ENCODE assay signal across 8 mouse cellular contexts in genomic region chr1:87098358-87098975, GRCm38 (mm10). TPM values are rescaled to one million over a fixed set of nuclear protein-coding genes. Genes with fewer than 3 reads are reported as not detected.
DNase-seq lines count a peak whose midpoint lies in the region; ATAC-seq and TF ChIP-seq lines count a peak whose summit lies in the region.

No protein-coding gene starts in this region.

- TF ChIP-seq RAD21 in CH12.LX (IDR thresholded peaks at IDR 0.05; ENCODE audit: low read depth, low read length), result peak; percentile 34

- no peak overlapping the region for H3K4me2 ChIP-seq in CH12.LX (ENCODE audit: insufficient read depth, low read depth, poor library complexity, severe bottlenecking)
- H3K4me2 ChIP-seq in heart, embryonic 15.5 days, result peak overlapping the region; percentile 46
- peak overlapping the region; percentile 27 for H3K4me2 ChIP-seq in kidney, postnatal 0 days (ENCODE audit: low read length)
- H3K4me2 ChIP-seq in liver, embryonic 14.5 days (ENCODE audit: low read depth), result no peak overlapping the region
- H3K4me2 ChIP-seq in neural tube, embryonic 12.5 days (replicated peaks), result peak overlapping the region; percentile 34

- H3K9ac ChIP-seq in CH12.LX (ENCODE audit: insufficient read depth, low read depth), result no peak overlapping the region
- H3K9ac ChIP-seq in heart, embryonic 15.5 days, result no peak overlapping the region
- H3K9ac ChIP-seq in kidney, postnatal 0 days (ENCODE audit: low read depth, low read length), result no peak overlapping the region
- no peak overlapping the region for H3K9ac ChIP-seq in liver, embryonic 14.5 days (replicated peaks)
- H3K9ac ChIP-seq in neural tube, embryonic 12.5 days, result no peak overlapping the region

- TF ChIP-seq CTCF in CH12.LX (conservative IDR thresholded peaks at IDR 0.05 in 1 of 2, IDR thresholded peaks at IDR 0.05 in 1 of 2; ENCODE audit: low read depth in 2 of 2, low read length in 2 of 2), result peak in 1 of 2 experiments; percentile 77; a peak in 2 of 4 replicates
- peak; percentile 81 for TF ChIP-seq CTCF in kidney, postnatal 0 days (IDR thresholded peaks at IDR 0.05; ENCODE audit: low read depth)
- TF ChIP-seq CTCF in liver, embryonic 14.5 days (IDR thresholded peaks at IDR 0.05; ENCODE audit: low read depth), result peak; percentile 85

- TF ChIP-seq POLR2A in CH12.LX (IDR thresholded peaks at IDR 0.05; ENCODE audit: low read depth, low read length), result no peak

- in situ Hi-C loops in CH12.LX (cut with MboI; ENCODE audit: low pct_ligation_motif_present, low pct_unique_long_range_greater_than_20kb, low sequenced_read_pairs), result no loop called here

- no peaks in the 10 kb centered on the region for H3K36me3 ChIP-seq in CH12.LX (replicated peaks in 1 of 2; ENCODE audit: control insufficient read depth in 1 of 2, insufficient read depth in 1 of 2, low read length in 1 of 2)
- H3K36me3 ChIP-seq in heart, embryonic 15.5 days, result no peaks in the 10 kb centered on the region
- H3K36me3 ChIP-seq in kidney, postnatal 0 days (ENCODE audit: insufficient read depth, low read length), result no peaks in the 10 kb centered on the region
- H3K36me3 ChIP-seq in liver, embryonic 14.5 days (replicated peaks; ENCODE audit: control insufficient read depth, insufficient read depth, low read depth), result no peaks in the 10 kb centered on the region
- H3K36me3 ChIP-seq in neural tube, embryonic 12.5 days, result no peaks in the 10 kb centered on the region

- dilution Hi-C loops in CH12.LX (cut with MboI; ENCODE audit: extremely low pct_ligation_motif_present, extremely low pct_unique_long_range_greater_than_20kb, low sequenced_read_pairs), result no loop called here

- no peaks in the 10 kb centered on the region for H3K79me2 ChIP-seq in CH12.LX (replicated peaks; ENCODE audit: control insufficient read depth, extremely low read depth, insufficient read depth, poor library complexity, severe bottlenecking)

- WGBS in heart, embryonic 15.5 days, result 13% methylated on average over 30 of the region's 30 CpGs
- WGBS in kidney, postnatal 0 days, result 15% methylated on average over 30 of the region's 30 CpGs
- WGBS in liver, embryonic 14.5 days (ENCODE audit: insufficient replicate concordance), result 12% methylated on average over 30 of the region's 30 CpGs
- WGBS in neural tube, embryonic 12.5 days, result 13% methylated on average over 30 of the region's 30 CpGs

- peak; percentile 51 for DNase-seq in CH12.LX (ENCODE audit: extremely low read depth)
- DNase-seq in adrenal gland, postnatal 4 days (ENCODE audit: low spot score in 2 of 2), result peak; percentile 55 to 64
- peak; percentile 67 for DNase-seq in kidney, postnatal 0 days (ENCODE audit: low spot score)
- peak in 1 of 3 experiments; percentile 7 for DNase-seq in liver, embryonic 14.5 days (ENCODE audit: low read depth in 3 of 3, low spot score in 3 of 3)
- peak; percentile 56 for DNase-seq in thymus, postnatal 14 days

- no peak overlapping the region for H3K27ac ChIP-seq in CH12.LX (ENCODE audit: insufficient read depth, low read depth)
- H3K27ac ChIP-seq in heart, embryonic 15.5 days, result no peak overlapping the region
- no peak overlapping the region for H3K27ac ChIP-seq in kidney, postnatal 0 days
- H3K27ac ChIP-seq in liver, embryonic 14.5 days, result no peak overlapping the region
- no peak overlapping the region for H3K27ac ChIP-seq in neural tube, embryonic 12.5 days

- 0 out of 2 replicates have a peak, but pooled peaks have one; percentile 59 for ATAC-seq in erythroblast, adult 5-6 weeks (replicated peaks; ENCODE audit: low FRiP score, poor library complexity, severe bottlenecking)
- peak; percentile 48 for ATAC-seq in heart, embryonic 15.5 days (replicated peaks; ENCODE audit: insufficient number of reproducible peaks, insufficient read depth, low FRiP score, low read depth)
- ATAC-seq in kidney, postnatal 0 days (replicated peaks; ENCODE audit: low FRiP score, low read depth), result peak; percentile 75
- ATAC-seq in liver, embryonic 14.5 days (ENCODE audit: insufficient read depth), result no peak
- ATAC-seq in neural tube, embryonic 12.5 days (ENCODE audit: low FRiP score, low read depth), result peak; percentile 86

- peaks cover 8 to 21% of the 10 kb centered on the region in 2 experiments; a peak in 3 of 4 replicates for H3K4me1 ChIP-seq in CH12.LX (ENCODE audit: control insufficient read depth in 1 of 2, insufficient read depth in 2 of 2)
- peaks cover 4% of the 10 kb centered on the region for H3K4me1 ChIP-seq in heart, embryonic 15.5 days (replicated peaks)
- no peaks in the 10 kb centered on the region for H3K4me1 ChIP-seq in kidney, postnatal 0 days (replicated peaks; ENCODE audit: insufficient read depth, low read length)
- H3K4me1 ChIP-seq in liver, embryonic 14.5 days (replicated peaks; ENCODE audit: control insufficient read depth in 2 of 2, insufficient read depth in 2 of 2, low read length in 1 of 2), result no peaks in the 10 kb centered on the region
- no peaks in the 10 kb centered on the region for H3K4me1 ChIP-seq in neural tube, embryonic 12.5 days

- TF ChIP-seq EP300 in CH12.LX (IDR thresholded peaks at IDR 0.05; ENCODE audit: low read length), result no peak
- TF ChIP-seq EP300 in liver, embryonic 14.5 days (IDR thresholded peaks at IDR 0.05; ENCODE audit: low read depth), result no peak

- no peaks in the 10 kb centered on the region for H3K9me3 ChIP-seq in CH12.LX (replicated peaks; ENCODE audit: low read length)
- H3K9me3 ChIP-seq in heart, embryonic 15.5 days (replicated peaks), result no peaks in the 10 kb centered on the region
- H3K9me3 ChIP-seq in kidney, postnatal 0 days (replicated peaks; ENCODE audit: low read length), result no peaks in the 10 kb centered on the region
- H3K9me3 ChIP-seq in liver, embryonic 14.5 days (ENCODE audit: control insufficient read depth, low read length), result no peaks in the 10 kb centered on the region
- H3K9me3 ChIP-seq in neural tube, embryonic 12.5 days, result no peaks in the 10 kb centered on the region

- H3K27me3 ChIP-seq in CH12.LX (replicated peaks), result peaks cover 51% of the 10 kb centered on the region
- H3K27me3 ChIP-seq in heart, embryonic 15.5 days, result peaks cover 32% of the 10 kb centered on the region
- no peaks in the 10 kb centered on the region for H3K27me3 ChIP-seq in kidney, postnatal 0 days (ENCODE audit: insufficient read depth, low read length)
- no peaks in the 10 kb centered on the region for H3K27me3 ChIP-seq in liver, embryonic 14.5 days (ENCODE audit: control insufficient read depth, insufficient read depth, low read length)
- peaks cover 6% of the 10 kb centered on the region for H3K27me3 ChIP-seq in neural tube, embryonic 12.5 days (replicated peaks)

- no peak overlapping the region for H3K4me3 ChIP-seq in CH12.LX (replicated peaks in 1 of 3; ENCODE audit: low read depth in 2 of 3, low read length in 2 of 3, poor library complexity in 1 of 3)
- 0 out of 2 replicates have a peak overlapping the region, but pooled peaks have one; percentile 20 for H3K4me3 ChIP-seq in heart, embryonic 15.5 days
- no peak overlapping the region for H3K4me3 ChIP-seq in kidney, postnatal 0 days (replicated peaks; ENCODE audit: low read depth, low read length)
- no peak overlapping the region for H3K4me3 ChIP-seq in liver, embryonic 14.5 days (ENCODE audit: insufficient read depth in 1 of 2, low read depth in 2 of 2, low read length in 2 of 2)
- no peak overlapping the region for H3K4me3 ChIP-seq in neural tube, embryonic 12.5 days

RNA-seq across cellular contexts. Expression of gene Alpi, which starts 2.9 kb away (rescaled TPM):
- total RNA-seq in CH12.LX (2012; rRNA removed) (not detected in 2 replicates), CH12.LX (2014; rRNA removed) (not detected in 2 replicates)
- polyA plus RNA-seq in CH12.LX (2012; ENCODE audit: insufficient read length, low read depth), result not detected in 2 replicates
- total RNA-seq in adrenal gland, postnatal 4 days (2021), result not detected
- not detected in 2 replicates for total RNA-seq in erythroblast, adult 5-6 weeks (2015; ENCODE audit: low replicate concordance)
- total RNA-seq in erythroblast, adult 5-6 weeks (2017; ENCODE audit: low replicate concordance), result not detected in 2 replicates
- polyA plus RNA-seq in heart, embryonic 15.5 days (2015; fragmentation: Nextera tagmentation; extraction: Ambion mirVana), result not detected in 2 replicates
- not detected in 2 replicates for polyA plus RNA-seq in kidney, postnatal 0 days (2015; fragmentation: Nextera tagmentation; extraction: Ambion mirVana)
- not detected in 2 replicates for polyA plus RNA-seq in liver, embryonic 14.5 days (2012; rRNA removed)
- not detected in 2 replicates for polyA plus RNA-seq in liver, embryonic 14.5 days (2014; fragmentation: Nextera tagmentation; extraction: Ambion mirVana)
- polyA plus RNA-seq in neural tube, embryonic 12.5 days (2016; fragmentation: Nextera tagmentation; extraction: Ambion mirVana), result not detected in 2 replicates

RNA-seq across cellular contexts. Expression of gene Alppl2, which starts 8.7 kb away (rescaled TPM):
- not detected in 2 replicates for total RNA-seq in CH12.LX (2012; rRNA removed)
- total RNA-seq in CH12.LX (2014; rRNA removed), result not detected in 2 replicates
- not detected in 2 replicates for polyA plus RNA-seq in CH12.LX (2012; ENCODE audit: insufficient read length, low read depth)
- total RNA-seq in adrenal gland, postnatal 4 days (2021), result not detected
- not detected in 2 replicates for total RNA-seq in erythroblast, adult 5-6 weeks (2015; ENCODE audit: low replicate concordance)
- total RNA-seq in erythroblast, adult 5-6 weeks (2017; ENCODE audit: low replicate concordance), result not detected in 2 replicates
- polyA plus RNA-seq in heart, embryonic 15.5 days (2015; fragmentation: Nextera tagmentation; extraction: Ambion mirVana), result not detected in 2 replicates
- polyA plus RNA-seq in kidney, postnatal 0 days (2015; fragmentation: Nextera tagmentation; extraction: Ambion mirVana), result not detected in 2 replicates
- not detected in 2 replicates for polyA plus RNA-seq in liver, embryonic 14.5 days (2012; rRNA removed)
- polyA plus RNA-seq in liver, embryonic 14.5 days (2014; fragmentation: Nextera tagmentation; extraction: Ambion mirVana), result not detected in 2 replicates
- not detected in 2 replicates for polyA plus RNA-seq in neural tube, embryonic 12.5 days (2016; fragmentation: Nextera tagmentation; extraction: Ambion mirVana)

RNA-seq across cellular contexts. Expression of gene Akp3, which starts 26.3 kb away (rescaled TPM):
- not detected in 2 replicates for total RNA-seq in CH12.LX (2012; rRNA removed)
- not detected in 2 replicates for total RNA-seq in CH12.LX (2014; rRNA removed)
- not detected in 2 replicates for polyA plus RNA-seq in CH12.LX (2012; ENCODE audit: insufficient read length, low read depth)
- total RNA-seq in adrenal gland, postnatal 4 days (2021), result not detected
- not detected in 2 replicates for total RNA-seq in erythroblast, adult 5-6 weeks (2015; ENCODE audit: low replicate concordance)
- total RNA-seq in erythroblast, adult 5-6 weeks (2017; ENCODE audit: low replicate concordance), result not detected in 2 replicates
- not detected in 2 replicates for polyA plus RNA-seq in heart, embryonic 15.5 days (2015; fragmentation: Nextera tagmentation; extraction: Ambion mirVana)
- not detected in 2 replicates for polyA plus RNA-seq in kidney, postnatal 0 days (2015; fragmentation: Nextera tagmentation; extraction: Ambion mirVana)
- polyA plus RNA-seq in liver, embryonic 14.5 days (2012; rRNA removed), result not detected in 2 replicates
- not detected in 2 replicates for polyA plus RNA-seq in liver, embryonic 14.5 days (2014; fragmentation: Nextera tagmentation; extraction: Ambion mirVana)
- polyA plus RNA-seq in neural tube, embryonic 12.5 days (2016; fragmentation: Nextera tagmentation; extraction: Ambion mirVana), result not detected in 2 replicates

RNA-seq across cellular contexts. Expression of gene Ecel1, which starts 57.9 kb away (rescaled TPM):
- total RNA-seq in CH12.LX (2012; rRNA removed), result not detected in 2 replicates
- total RNA-seq in CH12.LX (2014; rRNA removed), result not detected in 2 replicates
- not detected in 2 replicates for polyA plus RNA-seq in CH12.LX (2012; ENCODE audit: insufficient read length, low read depth)
- 10 to 100 TPM in 1 of 2 experiments, 1 to 10 TPM in 1; 6.9 to 15.1 TPM for total RNA-seq in adrenal gland, postnatal 4 days (2021)
- not detected in 2 replicates for total RNA-seq in erythroblast, adult 5-6 weeks (2015; ENCODE audit: low replicate concordance)
- total RNA-seq in erythroblast, adult 5-6 weeks (2017; ENCODE audit: low replicate concordance), result not detected in 2 replicates
- polyA plus RNA-seq in heart, embryonic 15.5 days (2015; fragmentation: Nextera tagmentation; extraction: Ambion mirVana), result 0.83 and 5.1 TPM in 2 replicates
- polyA plus RNA-seq in kidney, postnatal 0 days (2015; fragmentation: Nextera tagmentation; extraction: Ambion mirVana), result 0.05 and 0.11 TPM in 2 replicates
- 0.02 and 0.11 TPM in 2 replicates for polyA plus RNA-seq in liver, embryonic 14.5 days (2012; rRNA removed)
- not detected in 2 replicates for polyA plus RNA-seq in liver, embryonic 14.5 days (2014; fragmentation: Nextera tagmentation; extraction: Ambion mirVana)
- polyA plus RNA-seq in neural tube, embryonic 12.5 days (2016; fragmentation: Nextera tagmentation; extraction: Ambion mirVana), result 65.3 and 70.1 TPM in 2 replicates

Comparison
In these comparisons a context has a peak if more than half of its experiments do, and no peak if none do; other contexts are left out.
1. H3K4me2 ChIP-seq: peak in heart, embryonic 15.5 days (single experiment), kidney, postnatal 0 days (single experiment) and neural tube, embryonic 12.5 days (single experiment); none in CH12.LX (single experiment) and liver, embryonic 14.5 days (single experiment).